Mouse (Mus musculus) v-Abl transformed pro-B cells (cell line): ENCODE measurements around the gene Stx16.

Experiments used
- in situ Hi-C, 2 experiments: fragments of 400-800 bp; cut with MboI; formaldehyde crosslinking; loops; one replicate each; pipeline ENCODE4 v1.15.1; 2025; ENCODE audit not compliant: unreplicated experiment in 2 of 2

Gene Stx16

DNA sequence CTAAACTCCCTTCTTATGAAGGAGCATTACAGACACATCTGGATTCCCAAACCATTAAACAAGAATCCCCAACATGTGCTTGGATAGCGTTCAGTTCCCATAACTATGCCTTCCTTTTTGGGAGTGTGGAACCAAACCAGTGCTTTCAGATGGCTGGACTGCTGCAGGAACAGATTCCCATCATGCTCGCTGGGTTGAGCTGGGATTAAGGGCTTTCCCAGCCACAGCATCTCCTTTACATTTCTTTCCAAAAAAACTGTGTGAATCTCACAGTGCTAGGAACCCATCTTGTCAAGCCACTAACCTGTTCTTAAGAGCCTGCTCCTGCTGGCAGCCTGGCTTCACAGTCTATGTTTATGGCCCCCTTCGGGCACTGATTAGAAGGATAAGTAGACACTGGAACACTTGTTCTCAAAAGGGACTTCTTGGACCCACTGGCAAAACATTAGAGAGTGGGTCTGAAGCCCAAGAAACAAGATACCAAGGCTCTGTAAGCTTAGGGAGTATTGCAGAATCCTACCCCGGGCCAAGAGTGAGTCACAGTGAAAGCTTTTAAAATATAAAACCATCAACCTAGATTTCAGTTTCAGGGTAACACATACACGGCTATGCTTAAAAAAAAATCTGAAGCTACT, 2.8 kb upstream of the Stx16 start:
- in situ Hi-C loops = loop anchor here (10.0 to 25.0 kb wide), 4 partner anchors 336 to 614 kb away; partner anchors contain the start of gene Vapb (in 2 of the 2)

GRCm38 (mm10) chr2:174074621-174075020, 1.5 kb upstream of the Stx16 start:
- in situ Hi-C loops = loop anchor here (10.0 to 25.0 kb wide), 8 partner anchors 337 to 1737 kb away; partner anchors contain the start of genes Fam210b (in 2 of the 2), Vapb (in 2 of the 2), Fam209 (in 1 of the 2) and Gcnt7 (in 1 of the 2)

GRCm38 (mm10) chr2:174075072-174075570, 987 bp upstream of the Stx16 start:
- in situ Hi-C loops = loop anchor here (10.0 to 25.0 kb wide), 6 partner anchors 340 to 1738 kb away; partner anchors contain the start of genes Fam210b (in 2 of the 2), Fam209 (in 1 of the 2), Gcnt7 (in 1 of the 2) and Vapb (in 1 of the 2)

GRCm38 (mm10) chr2:174076433-174076824, 321 bp downstream of the Stx16 start:
- in situ Hi-C loops = loop anchor here (10.0 to 25.0 kb wide), 6 partner anchors 342 to 1739 kb away; partner anchors contain the start of genes Fam210b (in 2 of the 2), Fam209 (in 1 of the 2), Gcnt7 (in 1 of the 2) and Vapb (in 1 of the 2)

GRCm38 (mm10) chr2:174077004-174077695, 1.0 kb downstream of the Stx16 start:
- in situ Hi-C loops = loop anchor here (10.0 to 25.0 kb wide), 6 partner anchors 342 to 1740 kb away; partner anchors contain the start of genes Fam210b (in 2 of the 2), Fam209 (in 1 of the 2), Gcnt7 (in 1 of the 2) and Vapb (in 1 of the 2)

- in situ Hi-C loops = loop anchor here (10.0 to 25.0 kb wide), 6 partner anchors 343 to 1741 kb away; partner anchors contain the start of genes Fam210b (in 2 of the 2), Fam209 (in 1 of the 2), Gcnt7 (in 1 of the 2) and Vapb (in 1 of the 2)
These were observed 1.7 kb downstream of the Stx16 start for GRCm38 (mm10) chr2:174077776-174078338.

- in situ Hi-C loops = loop anchor here (25.0 kb wide), 4 partner anchors 870 to 1745 kb away; partner anchors contain the start of genes Fam210b (in 2 of the 2), Fam209 (in 1 of the 2), Gcnt7 (in 1 of the 2) and Zbp1 (in 1 of the 2)
These were observed 5.7 kb downstream of the Stx16 start for GRCm38 (mm10) chr2:174081833-174082232.

- in situ Hi-C loops = loop anchor here (25.0 kb wide), 4 partner anchors 870 to 1745 kb away; partner anchors contain the start of genes Fam210b (in 2 of the 2), Fam209 (in 1 of the 2), Gcnt7 (in 1 of the 2) and Zbp1 (in 1 of the 2)
These were observed 6.3 kb downstream of the Stx16 start for GRCm38 (mm10) chr2:174082380-174082918.

GRCm38 (mm10) chr2:174095086-174095485, 19.0 kb downstream of the Stx16 start:
- in situ Hi-C loops = loop anchor here (25.0 kb wide), 4 partner anchors 883 to 1758 kb away; partner anchors contain the start of genes Fam210b (in 2 of the 2), Fam209 (in 1 of the 2), Gcnt7 (in 1 of the 2) and Zbp1 (in 1 of the 2)

- in situ Hi-C loops = no loop called here
These were observed 26.3 kb downstream of the Stx16 start for GRCm38 (mm10) chr2:174102399-174102798.

GRCm38 (mm10) chr2:174103527-174103926, 27.4 kb downstream of the Stx16 start:
- in situ Hi-C loops = no loop called here

DNA sequence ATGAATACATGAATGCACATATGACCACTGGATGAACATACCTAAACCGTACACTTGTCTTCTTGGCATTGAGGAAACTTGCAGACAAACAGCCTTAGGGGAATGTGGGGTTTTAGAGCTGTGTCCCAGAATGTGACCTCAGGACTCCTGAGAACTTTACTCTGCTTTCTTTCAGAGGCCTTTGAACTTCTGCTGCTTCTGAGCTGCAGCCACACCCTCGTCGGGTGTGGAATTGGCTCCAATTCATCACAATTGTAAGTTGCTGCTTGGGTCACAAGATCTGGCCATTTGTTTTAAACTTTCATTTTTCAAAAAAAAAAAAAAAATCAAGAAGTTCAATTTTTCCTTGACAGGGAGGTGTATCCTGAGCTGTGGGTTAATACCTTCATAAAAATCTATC, 31.3 kb downstream of the Stx16 start:
- in situ Hi-C loops = no loop called here

DNA sequence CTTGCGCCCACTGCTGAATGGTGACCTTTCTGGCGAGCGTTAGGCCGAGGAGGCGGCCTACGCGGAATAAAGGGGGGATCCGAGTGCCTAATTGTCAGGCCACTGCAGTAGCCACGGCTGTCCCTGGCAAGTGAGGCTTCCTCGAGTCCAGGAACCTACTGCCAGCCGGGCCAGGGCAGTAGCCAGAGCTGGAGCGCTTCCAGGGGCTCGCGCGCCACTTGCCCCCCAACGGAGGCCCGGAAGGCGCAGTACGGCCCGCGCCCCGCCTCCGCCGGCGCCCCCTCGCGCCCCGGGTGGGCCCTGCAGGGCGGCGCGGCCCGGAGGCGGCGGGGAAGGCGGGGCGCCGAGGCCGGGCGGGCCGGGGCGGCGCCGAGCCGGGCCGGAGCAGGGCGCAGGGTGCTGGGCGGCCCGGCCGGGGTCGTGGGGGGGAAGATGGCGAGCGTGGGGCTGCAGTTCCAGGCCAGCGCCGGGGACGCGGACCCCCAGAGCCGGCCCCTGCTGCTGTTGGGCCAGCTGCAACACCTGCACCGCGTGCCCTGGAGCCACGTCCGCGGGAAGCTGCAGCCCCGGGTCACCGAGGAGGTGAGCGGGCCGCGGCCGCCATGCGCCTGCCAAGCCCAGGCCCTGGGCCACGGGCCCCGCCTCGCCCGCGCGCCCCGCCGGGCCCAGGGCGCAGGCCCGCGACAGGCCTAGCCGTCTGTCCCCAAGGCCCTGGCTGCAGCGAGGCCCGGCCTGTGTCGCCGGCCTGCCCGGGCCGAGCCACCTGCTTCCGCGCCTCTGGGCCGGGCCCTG, 34.1 kb downstream of the Stx16 start, which contains the start of gene Npepl1:
Gene Npepl1, plus strand, starts transcription at position 359 of the 792 bp plus-strand sequence.
- in situ Hi-C loops = no loop called here

- in situ Hi-C loops = no loop called here
These were observed 34.9 kb downstream of the Stx16 start for GRCm38 (mm10) chr2:174110783-174111549.

- in situ Hi-C loops = no loop called here
These were observed 36.8 kb downstream of the Stx16 start for GRCm38 (mm10) chr2:174112931-174113330.

- in situ Hi-C loops = no loop called here
These were observed 38.2 kb downstream of the Stx16 start for GRCm38 (mm10) chr2:174114148-174114864.

- in situ Hi-C loops = no loop called here
These were observed 40.8 kb downstream of the Stx16 start for GRCm38 (mm10) chr2:174116929-174117328.

DNA sequence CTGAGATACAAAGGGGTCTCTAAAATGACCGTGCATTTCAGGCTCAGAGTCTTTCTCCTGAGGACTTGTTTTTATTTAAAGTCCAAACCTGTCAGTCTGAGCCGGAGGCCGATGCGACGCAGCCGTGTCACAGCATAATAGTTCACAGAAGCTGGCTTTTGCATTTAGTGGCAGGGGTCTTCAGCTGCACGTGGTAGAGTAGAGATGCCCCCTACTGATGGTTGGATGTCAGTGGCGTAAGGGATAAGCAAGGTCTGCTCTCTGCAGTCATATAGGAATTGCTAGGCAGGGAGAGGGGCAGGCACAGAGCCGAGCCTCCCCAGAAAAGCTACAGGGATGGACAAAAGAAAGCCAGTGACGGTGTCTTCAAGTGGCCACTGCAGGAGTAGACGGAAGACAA, 42.0 kb downstream of the Stx16 start:
- in situ Hi-C loops = no loop called here
